Mouse (Mus musculus) heart, embryonic 16.5 days (tissue): ENCODE results near the gene Ribc1. TPM values are rescaled to one million over a fixed set of nuclear protein-coding genes. Genes with fewer than 3 reads are reported as not detected.

ENCODE experiments used
- ATAC-seq: fragments of 200-750 bp; cut with Nextera tagmentation; replicated peaks from 2 replicates; pipeline ENCODE4 v1.8.0; 2017; ENCODE audit warnings: moderate number of reproducible peaks; ENCODE audit not compliant: insufficient read depth, low FRiP score; ENCODE audit errors: extremely low read depth
- H3K27ac ChIP-seq: fragments of 300-500 bp; sonication (generic); 2 replicates; pipeline ENCODE4 v1.5.1; 2014; ENCODE audit warnings: mild to moderate bottlenecking, low read length, control low read depth, moderate library complexity
- H3K27me3 ChIP-seq: fragments of 300-500 bp; sonication (generic); 2 replicates; pipeline ENCODE4 v1.6.1; 2014; ENCODE audit warnings: low read length, mixed read lengths; ENCODE audit not compliant: control insufficient read depth, insufficient read depth
- H3K36me3 ChIP-seq: fragments of 300-500 bp; sonication (generic); 2 replicates; pipeline ENCODE4 v1.6.1; 2014; ENCODE audit not compliant: control insufficient read depth, insufficient read depth
- H3K4me1 ChIP-seq: fragments of 300-500 bp; sonication (generic); 2 replicates; pipeline ENCODE4 v1.6.1; 2014; ENCODE audit warnings: low read length, mixed read lengths; ENCODE audit not compliant: control insufficient read depth, insufficient read depth
- H3K4me2 ChIP-seq: fragments of 300-500 bp; sonication (generic); 2 replicates; pipeline ENCODE4 v1.6.1; 2014; ENCODE audit warnings: low read depth, mild to moderate bottlenecking, control low read depth, low read length
- H3K4me3 ChIP-seq: fragments of 300-500 bp; sonication (generic); 2 replicates; pipeline ENCODE4 v1.5.1; 2014; ENCODE audit warnings: mild to moderate bottlenecking, control low read depth, low read length
- H3K9ac ChIP-seq: fragments of 300-500 bp; sonication (generic); 2 replicates; pipeline ENCODE4 v1.6.1; 2014; ENCODE audit warnings: low read length, control low read depth
- H3K9me3 ChIP-seq: fragments of 300-500 bp; sonication (generic); replicated peaks from 2 replicates; pipeline ENCODE4 v1.6.1; 2016; ENCODE audit warnings: low read length; ENCODE audit not compliant: control insufficient read depth
- WGBS: fragments of 180-500 bp; shearing (Covaris S2); extraction: QIAGEN DNeasy Blood & Tissue Kit; methylation state at CpG from one replicate; pipeline ENCODE4 v1.1.7; 2014; 5-methylcytosine and 5-hydroxymethylcytosine counted together
- polyA plus RNA-seq: library from polyadenylated mRNA; unstranded; fragments of >200 nt; fragmentation: Nextera tagmentation; extraction: Ambion mirVana; gene quantifications from 2 replicates; pipeline ENCODE4 v1.2.1, GENCODE M21; 2015

The Ribc1 gene
- polyA plus RNA-seq, 1 experiment from 2014 or later: 4.2 TPM

- Histone ChIP-seq H3K4me2 (no peak overlapping the region), H3K9me3 (no peaks in the 10 kb centered on the region), H3K27ac (no peak overlapping the region), H3K36me3 (no peaks in the 10 kb centered on the region; the same call in 1 of the 2 replicates), H3K4me3 (no peak overlapping the region), H3K4me1 (no peaks in the 10 kb centered on the region), H3K27me3 (peaks cover 8% of the 10 kb centered on the region; the same call in 1 of the 2 replicates), H3K9ac (no peak overlapping the region)
- WGBS: 79% methylated on average over 1 of the region's 1 CpGs
- ATAC-seq: no peak
Observed at GRCm38 (mm10) chrX:152007863-152008262, 8.2 kb downstream of the Ribc1 start.

GRCm38 (mm10) chrX:152002865-152003264 lies 13.2 kb downstream of the Ribc1 start:
- H3K9me3 ChIP-seq: no peaks in the 10 kb centered on the region
- H3K36me3 ChIP-seq: no peaks in the 10 kb centered on the region; the same call in 1 of the 2 replicates
- peaks cover 6% of the 10 kb centered on the region; the same call in 1 of the 2 replicates for H3K27me3 ChIP-seq
- H3K27ac ChIP-seq: no peak overlapping the region
- WGBS: 56% methylated on average over 2 of the region's 2 CpGs
- peak overlapping the region; percentile 66 for H3K4me2 ChIP-seq
- ATAC-seq: no peak
- H3K4me3 ChIP-seq: peak overlapping the region; percentile 9; the same call in 1 of the 2 replicates
- no peak overlapping the region for H3K9ac ChIP-seq
- H3K4me1 ChIP-seq: no peaks in the 10 kb centered on the region

DNA sequence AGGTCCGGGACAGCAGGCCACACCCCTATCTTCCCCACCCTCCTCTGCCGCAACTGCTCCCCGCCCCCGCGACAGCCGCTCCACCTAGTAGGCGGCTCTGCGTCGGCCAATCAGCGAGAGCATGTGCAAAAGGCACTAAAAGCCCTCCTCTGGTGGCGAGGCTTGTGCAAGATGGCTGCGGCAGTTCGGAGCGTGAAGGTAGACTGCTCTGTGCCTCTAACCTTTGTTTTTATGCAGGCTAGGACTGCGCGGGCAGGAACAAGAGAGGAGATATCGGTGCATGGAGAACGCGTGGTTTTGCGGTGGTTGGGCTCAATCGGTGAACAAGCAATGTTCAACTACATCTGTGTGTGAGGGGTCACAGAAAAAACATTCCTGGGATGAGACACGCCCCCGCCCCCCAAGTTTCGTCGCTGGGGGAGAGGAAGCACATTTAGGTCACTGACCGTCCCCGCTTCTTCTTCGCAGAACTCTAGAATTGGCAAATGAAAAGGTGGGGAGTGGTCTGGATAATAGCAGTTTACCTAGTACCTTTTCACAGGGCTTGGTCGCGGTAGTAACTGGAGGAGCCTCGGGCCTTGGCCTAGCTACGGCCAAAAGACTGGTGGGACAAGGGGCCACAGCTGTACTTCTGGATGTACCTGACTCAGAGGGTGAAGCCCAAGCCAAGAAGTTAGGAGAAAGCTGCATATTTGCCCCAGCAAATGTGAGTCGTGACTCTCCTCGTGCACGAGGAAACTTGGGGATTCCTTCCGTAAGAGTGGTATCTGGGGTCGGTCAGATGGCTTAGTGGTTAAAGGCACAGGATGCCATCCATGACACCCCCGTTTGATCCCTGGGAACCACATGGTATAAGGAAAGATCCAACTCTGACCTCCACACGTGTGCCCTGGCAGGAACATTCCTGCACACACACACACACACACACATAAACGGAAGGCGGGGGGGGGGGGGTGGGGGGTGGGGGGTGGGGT lies 14.1 kb downstream of the Ribc1 start, which contains the start of gene Hsd17b10:
Hsd17b10 (plus strand) TSS at position 109 of the 974 bp plus-strand sequence.
- Histone ChIP-seq H3K27me3 (peaks cover 5% of the 10 kb centered on the region; the same call in 1 of the 2 replicates), H3K27ac (peak within 1 kb of the TSS; percentile 71), H3K4me2 (peak within 1 kb of the TSS; percentile 66), H3K4me3 (peak within 1 kb of the TSS; percentile 63), H3K4me1 (no peaks in the 10 kb centered on the region), H3K36me3 (no peaks in the 10 kb centered on the region; the same call in 1 of the 2 replicates), H3K9ac (peak within 1 kb of the TSS; percentile 72), H3K9me3 (no peaks in the 10 kb centered on the region)
- WGBS: 16% methylated on average over 41 of the region's 41 CpGs
- peak; percentile 97 for ATAC-seq

GRCm38 (mm10) chrX:152001182-152001684 lies 14.9 kb downstream of the Ribc1 start:
- no peak for ATAC-seq
- H3K36me3 ChIP-seq: no peaks in the 10 kb centered on the region; the same call in 1 of the 2 replicates
- peaks cover 8% of the 10 kb centered on the region; the same call in 1 of the 2 replicates for H3K27me3 ChIP-seq
- H3K9me3 ChIP-seq: no peaks in the 10 kb centered on the region
- peak overlapping the region; percentile 63 for H3K4me3 ChIP-seq
- peak overlapping the region; percentile 59 for H3K27ac ChIP-seq
- H3K9ac ChIP-seq: peak overlapping the region; percentile 62
- peak overlapping the region; percentile 66 for H3K4me2 ChIP-seq
- no peaks in the 10 kb centered on the region for H3K4me1 ChIP-seq
- 32% methylated on average over 9 of the region's 9 CpGs for WGBS

DNA sequence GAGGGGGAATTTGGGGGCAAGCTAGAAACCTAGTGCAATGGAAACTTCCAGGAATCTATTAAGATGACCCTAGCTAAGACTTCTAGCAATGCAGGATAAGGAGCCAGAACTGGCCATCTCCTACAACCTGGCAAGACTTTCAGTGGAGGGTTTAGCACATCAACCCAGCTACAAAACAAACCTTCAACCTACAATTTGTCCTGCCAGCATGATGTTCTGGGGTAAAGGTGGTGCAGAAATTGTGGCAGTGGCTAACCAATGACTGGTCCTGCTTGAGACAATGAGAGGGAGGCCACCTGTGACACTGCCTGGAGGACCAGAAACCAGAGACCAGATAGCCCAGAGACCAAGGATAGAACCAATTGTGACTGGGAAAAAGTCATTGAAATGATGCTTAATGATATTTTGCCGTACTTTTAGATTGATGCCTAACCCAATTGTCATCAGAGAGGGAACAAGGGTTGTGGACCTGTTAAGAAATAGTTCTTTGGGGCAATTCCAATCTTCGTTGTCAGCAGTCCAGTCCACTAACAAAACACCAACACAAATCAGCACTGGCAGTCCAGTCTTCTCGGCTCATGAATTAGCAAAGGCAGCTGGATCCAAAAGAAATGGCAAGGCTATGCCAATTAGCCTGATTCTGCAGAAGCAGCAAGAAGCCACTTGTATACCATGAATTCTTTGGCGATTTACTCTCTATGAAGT lies 16.9 kb downstream of the Ribc1 start:
- Histone ChIP-seq H3K9ac (no peak overlapping the region), H3K9me3 (no peaks in the 10 kb centered on the region), H3K27ac (no peak overlapping the region), H3K4me1 (no peaks in the 10 kb centered on the region), H3K27me3 (peaks cover 11% of the 10 kb centered on the region; the same call in 1 of the 2 replicates), H3K4me2 (no peak overlapping the region), H3K4me3 (no peak overlapping the region), H3K36me3 (no peaks in the 10 kb centered on the region)
- WGBS: 59% methylated on average over 4 of the region's 4 CpGs
- no peak for ATAC-seq

Other genes with a start within 250 kb of the Ribc1 start
- gene Huwe1, start 215.5 kb downstream of the Ribc1 start, polyA plus RNA-seq: 30.7 and 34.2 TPM in 2 replicates
- gene Hsd17b10, start 14.4 kb downstream of the Ribc1 start, polyA plus RNA-seq: 221 and 234 TPM in 2 replicates
- gene Smc1a, start 133 bp upstream of the Ribc1 start, polyA plus RNA-seq: 67.5 and 83.4 TPM in 2 replicates
- 41.7 and 49.4 TPM in 2 replicates for gene Iqsec2, start 128.0 kb upstream of the Ribc1 start, polyA plus RNA-seq
- gene Kdm5c, start 216.7 kb upstream of the Ribc1 start, polyA plus RNA-seq: 32.4 and 33.9 TPM in 2 replicates